Mouse (Mus musculus) ES-E14 (cell line): ENCODE measurements around the gene Mcam.

Experiments
- CHD2 ChIP-seq: IDR thresholded peaks from 2 replicates; pipeline ENCODE4 v1.6.1; 2014; ENCODE audit warnings: mild to moderate bottlenecking, low read depth, low read length, inconsistent platforms
- HCFC1 ChIP-seq: IDR thresholded peaks from 2 replicates; pipeline ENCODE4 v1.6.1; 2012; ENCODE audit warnings: low read length, inconsistent platforms, borderline replicate concordance; ENCODE audit not compliant: insufficient read depth
- MAFK ChIP-seq: IDR thresholded peaks from 2 replicates; pipeline ENCODE4 v1.6.1; 2014; ENCODE audit warnings: mild to moderate bottlenecking, low read depth, low read length, inconsistent platforms; ENCODE audit not compliant: insufficient read depth
- ZC3H11A ChIP-seq: IDR thresholded peaks from 2 replicates; pipeline ENCODE4 v1.6.1; 2012; ENCODE audit warnings: low read depth, mild to moderate bottlenecking, inconsistent platforms, low read length, borderline replicate concordance
- ZNF384 ChIP-seq: IDR thresholded peaks from 2 replicates; pipeline ENCODE4 v1.6.1; 2012; ENCODE audit warnings: low read depth, low read length, inconsistent platforms

- TF ChIP-seq HCFC1 (no peak), ZNF384 (no peak), MAFK (no peak), CHD2 (no peak), ZC3H11A (no peak)
Observed at GRCm38 (mm10) chr9:44159886-44160285, 25.6 kb downstream of the Mcam start.
